Mouse (Mus musculus): ENCODE results near the gene Itga4. TPM values are rescaled to one million over a fixed set of nuclear protein-coding genes. Genes with fewer than 3 reads are reported as not detected.

Itga4 gene
- polyA plus RNA-seq, 1 experiment from 2014 or later = 35.5 TPM

- WGBS = 47% methylated on average over 1 of the region's 1 CpGs
- DNase-seq (ENCODE audit: low spot score) (no peak), ATAC-seq (replicated peaks; ENCODE audit: low FRiP score) (no peak)
- H3K4me2 ChIP-seq = peak overlapping the region; percentile 77
- peak overlapping the region; percentile 91 for H3K27ac ChIP-seq (ENCODE audit: low read depth, low read length)
- peaks cover 18% of the 10 kb centered on the region for H3K4me1 ChIP-seq (replicated peaks; ENCODE audit: control insufficient read depth, insufficient read depth, low read length)
- H3K9me3 ChIP-seq (ENCODE audit: control insufficient read depth, low read length) = no peaks in the 10 kb centered on the region
- H3K36me3 ChIP-seq (ENCODE audit: control insufficient read depth, insufficient read depth, low read length) = no peaks in the 10 kb centered on the region
- no peaks in the 10 kb centered on the region for H3K27me3 ChIP-seq (replicated peaks; ENCODE audit: control insufficient read depth, insufficient read depth, low read length)
- H3K9ac ChIP-seq (ENCODE audit: low read depth, low read length) = peak overlapping the region; percentile 94
- H3K4me3 ChIP-seq (ENCODE audit: low read depth, low read length) = peak overlapping the region; percentile 58
Measured at GRCm38 (mm10) chr2:79256376-79256775, 1.1 kb downstream of the Itga4 start.

GRCm38 (mm10) chr2:79256880-79257279 is 1.7 kb downstream of the Itga4 start:
- Histone ChIP-seq H3K36me3 (ENCODE audit: control insufficient read depth, insufficient read depth, low read length) (no peaks in the 10 kb centered on the region), H3K27ac (ENCODE audit: low read depth, low read length) (peak overlapping the region; percentile 91), H3K4me1 (replicated peaks; ENCODE audit: control insufficient read depth, insufficient read depth, low read length) (peaks cover 18% of the 10 kb centered on the region), H3K4me3 (ENCODE audit: low read depth, low read length) (peak overlapping the region; percentile 58), H3K9me3 (ENCODE audit: control insufficient read depth, low read length) (no peaks in the 10 kb centered on the region), H3K9ac (ENCODE audit: low read depth, low read length) (peak overlapping the region; percentile 94), H3K27me3 (replicated peaks; ENCODE audit: control insufficient read depth, insufficient read depth, low read length) (no peaks in the 10 kb centered on the region), H3K4me2 (peak overlapping the region; percentile 77)
- no peak for ATAC-seq (replicated peaks; ENCODE audit: low FRiP score)
- WGBS = 26% methylated on average over 4 of the region's 4 CpGs
- DNase-seq (ENCODE audit: low spot score) = no peak

- Histone ChIP-seq H3K9ac (ENCODE audit: low read depth, low read length) (peak overlapping the region; percentile 94), H3K4me1 (replicated peaks; ENCODE audit: control insufficient read depth, insufficient read depth, low read length) (peaks cover 18% of the 10 kb centered on the region), H3K27me3 (replicated peaks; ENCODE audit: control insufficient read depth, insufficient read depth, low read length) (no peaks in the 10 kb centered on the region), H3K4me2 (peak overlapping the region; percentile 77), H3K9me3 (ENCODE audit: control insufficient read depth, low read length) (no peaks in the 10 kb centered on the region), H3K36me3 (ENCODE audit: control insufficient read depth, insufficient read depth, low read length) (no peaks in the 10 kb centered on the region), H3K27ac (ENCODE audit: low read depth, low read length) (peak overlapping the region; percentile 91), H3K4me3 (ENCODE audit: low read depth, low read length) (peak overlapping the region; percentile 58)
- DNase-seq (ENCODE audit: low spot score) (no peak), ATAC-seq (replicated peaks; ENCODE audit: low FRiP score) (no peak)
- 60% methylated on average over 4 of the region's 4 CpGs for WGBS
Measured at GRCm38 (mm10) chr2:79257411-79257810, 2.2 kb downstream of the Itga4 start.

GRCm38 (mm10) chr2:79259326-79259725 is 4.1 kb downstream of the Itga4 start:
- peak overlapping the region; percentile 95 for H3K27ac ChIP-seq (ENCODE audit: low read depth, low read length)
- no peaks in the 10 kb centered on the region for H3K9me3 ChIP-seq (ENCODE audit: control insufficient read depth, low read length)
- H3K4me3 ChIP-seq (ENCODE audit: low read depth, low read length) = peak overlapping the region; percentile 39
- no peaks in the 10 kb centered on the region for H3K36me3 ChIP-seq (ENCODE audit: control insufficient read depth, insufficient read depth, low read length)
- ATAC-seq (replicated peaks; ENCODE audit: low FRiP score) (peak; percentile 88), DNase-seq (ENCODE audit: low spot score) (no peak)
- H3K4me2 ChIP-seq = peak overlapping the region; percentile 63
- H3K27me3 ChIP-seq (replicated peaks; ENCODE audit: control insufficient read depth, insufficient read depth, low read length) = no peaks in the 10 kb centered on the region
- H3K4me1 ChIP-seq (replicated peaks; ENCODE audit: control insufficient read depth, insufficient read depth, low read length) = peaks cover 10% of the 10 kb centered on the region
- H3K9ac ChIP-seq (ENCODE audit: low read depth, low read length) = peak overlapping the region; percentile 44
- WGBS = 37% methylated on average over 4 of the region's 4 CpGs

DNA sequence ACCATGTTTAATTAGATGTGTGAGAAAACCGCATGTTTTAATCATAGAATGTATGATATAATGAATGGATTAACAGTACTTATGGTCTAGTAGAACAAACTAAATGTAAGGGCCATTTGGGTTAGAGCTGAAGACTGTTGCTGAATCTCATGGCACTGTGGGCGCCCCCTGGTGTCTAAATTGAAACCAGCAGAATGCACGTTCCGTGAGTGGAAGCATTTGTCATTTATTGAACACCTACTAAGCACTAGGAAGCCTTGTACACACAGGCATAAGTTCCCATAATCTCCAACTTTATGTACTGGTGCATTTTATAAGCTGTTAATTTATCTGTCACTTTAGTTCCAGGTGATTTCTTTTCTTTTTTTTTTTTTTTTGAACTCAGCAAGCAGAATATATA is 10.4 kb downstream of the Itga4 start:
- no peak overlapping the region for H3K9ac ChIP-seq (ENCODE audit: low read depth, low read length)
- H3K27ac ChIP-seq (ENCODE audit: low read depth, low read length) = no peak overlapping the region
- 35% methylated on average over 4 of the region's 4 CpGs for WGBS
- H3K4me3 ChIP-seq (ENCODE audit: low read depth, low read length) = no peak overlapping the region
- ATAC-seq (replicated peaks; ENCODE audit: low FRiP score) (no peak; the same call in 1 of the 2 replicates), DNase-seq (ENCODE audit: low spot score) (no peak)
- H3K27me3 ChIP-seq (replicated peaks; ENCODE audit: control insufficient read depth, insufficient read depth, low read length) = no peaks in the 10 kb centered on the region
- peaks cover 27% of the 10 kb centered on the region for H3K4me1 ChIP-seq (replicated peaks; ENCODE audit: control insufficient read depth, insufficient read depth, low read length)
- no peaks in the 10 kb centered on the region for H3K9me3 ChIP-seq (ENCODE audit: control insufficient read depth, low read length)
- no peaks in the 10 kb centered on the region for H3K36me3 ChIP-seq (ENCODE audit: control insufficient read depth, insufficient read depth, low read length)
- no peak overlapping the region for H3K4me2 ChIP-seq

DNA sequence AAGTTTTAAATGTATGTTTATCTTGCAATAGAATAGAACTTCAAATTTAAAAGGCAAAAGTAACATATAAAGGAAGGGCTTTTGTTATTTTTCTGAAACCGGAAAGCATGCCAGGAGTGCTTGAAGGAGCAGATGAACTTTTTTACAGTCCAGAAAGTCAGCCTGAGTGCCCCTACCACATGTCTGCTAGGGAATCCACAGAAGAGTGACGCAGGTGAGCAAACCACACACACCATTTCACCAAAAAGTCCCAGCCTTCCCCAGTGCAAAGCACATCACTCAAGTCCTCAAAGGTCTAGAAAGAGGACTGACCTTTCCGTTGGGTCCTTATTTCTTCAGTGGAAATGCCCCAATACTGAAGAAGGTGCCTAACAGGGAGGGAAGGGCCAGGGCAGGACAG is 11.3 kb downstream of the Itga4 start:
- DNase-seq (ENCODE audit: low spot score) (no peak), ATAC-seq (replicated peaks; ENCODE audit: low FRiP score) (no peak)
- no peak overlapping the region for H3K9ac ChIP-seq (ENCODE audit: low read depth, low read length)
- WGBS = 84% methylated on average over 3 of the region's 3 CpGs
- H3K4me3 ChIP-seq (ENCODE audit: low read depth, low read length) = no peak overlapping the region
- no peak overlapping the region for H3K4me2 ChIP-seq
- peaks cover 35% of the 10 kb centered on the region for H3K4me1 ChIP-seq (replicated peaks; ENCODE audit: control insufficient read depth, insufficient read depth, low read length)
- H3K27me3 ChIP-seq (replicated peaks; ENCODE audit: control insufficient read depth, insufficient read depth, low read length) = no peaks in the 10 kb centered on the region
- no peaks in the 10 kb centered on the region for H3K36me3 ChIP-seq (ENCODE audit: control insufficient read depth, insufficient read depth, low read length)
- H3K27ac ChIP-seq (ENCODE audit: low read depth, low read length) = no peak overlapping the region; the same call in 1 of the 2 replicates
- no peaks in the 10 kb centered on the region for H3K9me3 ChIP-seq (ENCODE audit: control insufficient read depth, low read length)

- Histone ChIP-seq H3K9me3 (ENCODE audit: control insufficient read depth, low read length) (no peaks in the 10 kb centered on the region), H3K9ac (ENCODE audit: low read depth, low read length) (no peak overlapping the region), H3K4me2 (no peak overlapping the region), H3K36me3 (ENCODE audit: control insufficient read depth, insufficient read depth, low read length) (no peaks in the 10 kb centered on the region), H3K27me3 (replicated peaks; ENCODE audit: control insufficient read depth, insufficient read depth, low read length) (no peaks in the 10 kb centered on the region), H3K4me3 (ENCODE audit: low read depth, low read length) (no peak overlapping the region), H3K27ac (ENCODE audit: low read depth, low read length) (no peak overlapping the region), H3K4me1 (replicated peaks; ENCODE audit: control insufficient read depth, insufficient read depth, low read length) (peaks cover 39% of the 10 kb centered on the region)
- DNase-seq (ENCODE audit: low spot score) = no peak
- WGBS = 74% methylated on average over 3 of the region's 3 CpGs
- no peak for ATAC-seq (replicated peaks; ENCODE audit: low FRiP score)
Measured at GRCm38 (mm10) chr2:79267181-79267580, 12.0 kb downstream of the Itga4 start.

DNA sequence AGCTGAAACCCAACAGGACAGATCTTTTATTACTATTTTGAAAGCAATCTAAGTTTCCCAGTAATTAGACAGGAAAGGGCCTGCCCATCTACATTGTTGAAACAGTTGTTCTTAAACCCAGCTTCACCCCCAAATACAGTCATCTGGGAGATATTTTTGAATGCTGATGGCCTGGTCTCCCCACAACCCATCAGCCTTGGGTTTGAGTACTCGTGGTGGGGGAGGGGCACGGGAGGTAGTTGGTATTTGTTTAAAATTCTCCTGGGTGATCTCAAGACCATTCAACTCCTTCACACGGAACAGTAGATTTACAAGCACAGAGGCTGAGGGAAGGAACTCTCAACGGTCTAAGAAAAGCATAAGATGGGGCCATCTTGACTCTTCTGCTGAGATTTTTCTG is 13.6 kb downstream of the Itga4 start:
- Histone ChIP-seq H3K36me3 (ENCODE audit: control insufficient read depth, insufficient read depth, low read length) (no peaks in the 10 kb centered on the region; the same call in 1 of the 2 replicates), H3K9ac (ENCODE audit: low read depth, low read length) (no peak overlapping the region), H3K4me3 (ENCODE audit: low read depth, low read length) (no peak overlapping the region), H3K4me1 (replicated peaks; ENCODE audit: control insufficient read depth, insufficient read depth, low read length) (peaks cover 39% of the 10 kb centered on the region), H3K9me3 (ENCODE audit: control insufficient read depth, low read length) (no peaks in the 10 kb centered on the region), H3K27ac (ENCODE audit: low read depth, low read length) (peak overlapping the region; percentile 38; the same call in 1 of the 2 replicates), H3K27me3 (replicated peaks; ENCODE audit: control insufficient read depth, insufficient read depth, low read length) (no peaks in the 10 kb centered on the region), H3K4me2 (peak overlapping the region; percentile 66)
- no peak for DNase-seq (ENCODE audit: low spot score)
- no peak for ATAC-seq (replicated peaks; ENCODE audit: low FRiP score)
- WGBS = 69% methylated on average over 4 of the region's 4 CpGs

GRCm38 (mm10) chr2:79270034-79270535 is 14.9 kb downstream of the Itga4 start:
- Histone ChIP-seq H3K36me3 (ENCODE audit: control insufficient read depth, insufficient read depth, low read length) (peaks cover 3% of the 10 kb centered on the region; the same call in 1 of the 2 replicates), H3K9ac (ENCODE audit: low read depth, low read length) (0 out of 2 replicates have a peak overlapping the region, but pooled peaks have one; percentile 10)

More at GRCm38 (mm10) chr2:79270034-79270535, 14.9 kb downstream of the Itga4 start:
- Histone ChIP-seq H3K9me3 (ENCODE audit: control insufficient read depth, low read length) (no peaks in the 10 kb centered on the region), H3K27ac (ENCODE audit: low read depth, low read length) (peak overlapping the region; percentile 91), H3K4me1 (replicated peaks; ENCODE audit: control insufficient read depth, insufficient read depth, low read length) (peaks cover 39% of the 10 kb centered on the region), H3K27me3 (replicated peaks; ENCODE audit: control insufficient read depth, insufficient read depth, low read length) (no peaks in the 10 kb centered on the region), H3K4me3 (ENCODE audit: low read depth, low read length) (no peak overlapping the region), H3K4me2 (peak overlapping the region; percentile 66)
- DNase-seq (ENCODE audit: low spot score) (no peak), ATAC-seq (replicated peaks; ENCODE audit: low FRiP score) (peak; percentile 97)
- 13% methylated on average over 3 of the region's 3 CpGs for WGBS

Data from liver, embryonic 11.5 days (tissue).